Mouse (Mus musculus) heart, embryonic 16.5 days (tissue): ENCODE results near the gene Bap1. TPM values are rescaled to one million over a fixed set of nuclear protein-coding genes. Genes with fewer than 3 reads are reported as not detected.

ENCODE experiments used
- ATAC-seq: fragments of 200-750 bp; cut with Nextera tagmentation; replicated peaks from 2 replicates; pipeline ENCODE4 v1.8.0; 2017; ENCODE audit warnings: moderate number of reproducible peaks; ENCODE audit not compliant: insufficient read depth, low FRiP score; ENCODE audit errors: extremely low read depth
- H3K27ac ChIP-seq: fragments of 300-500 bp; sonication (generic); 2 replicates; pipeline ENCODE4 v1.5.1; 2014; ENCODE audit warnings: mild to moderate bottlenecking, low read length, control low read depth, moderate library complexity
- H3K27me3 ChIP-seq: fragments of 300-500 bp; sonication (generic); 2 replicates; pipeline ENCODE4 v1.6.1; 2014; ENCODE audit warnings: low read length, mixed read lengths; ENCODE audit not compliant: control insufficient read depth, insufficient read depth
- H3K36me3 ChIP-seq: fragments of 300-500 bp; sonication (generic); 2 replicates; pipeline ENCODE4 v1.6.1; 2014; ENCODE audit not compliant: control insufficient read depth, insufficient read depth
- H3K4me1 ChIP-seq: fragments of 300-500 bp; sonication (generic); 2 replicates; pipeline ENCODE4 v1.6.1; 2014; ENCODE audit warnings: low read length, mixed read lengths; ENCODE audit not compliant: control insufficient read depth, insufficient read depth
- H3K4me2 ChIP-seq: fragments of 300-500 bp; sonication (generic); 2 replicates; pipeline ENCODE4 v1.6.1; 2014; ENCODE audit warnings: low read depth, mild to moderate bottlenecking, control low read depth, low read length
- H3K4me3 ChIP-seq: fragments of 300-500 bp; sonication (generic); 2 replicates; pipeline ENCODE4 v1.5.1; 2014; ENCODE audit warnings: mild to moderate bottlenecking, control low read depth, low read length
- H3K9ac ChIP-seq: fragments of 300-500 bp; sonication (generic); 2 replicates; pipeline ENCODE4 v1.6.1; 2014; ENCODE audit warnings: low read length, control low read depth
- H3K9me3 ChIP-seq: fragments of 300-500 bp; sonication (generic); replicated peaks from 2 replicates; pipeline ENCODE4 v1.6.1; 2016; ENCODE audit warnings: low read length; ENCODE audit not compliant: control insufficient read depth
- WGBS: fragments of 180-500 bp; shearing (Covaris S2); extraction: QIAGEN DNeasy Blood & Tissue Kit; methylation state at CpG from one replicate; pipeline ENCODE4 v1.1.7; 2014; 5-methylcytosine and 5-hydroxymethylcytosine counted together
- polyA plus RNA-seq: library from polyadenylated mRNA; unstranded; fragments of >200 nt; fragmentation: Nextera tagmentation; extraction: Ambion mirVana; gene quantifications from 2 replicates; pipeline ENCODE4 v1.2.1, GENCODE M21; 2015

Bap1 gene
- polyA plus RNA-seq, 1 experiment from 2014 or later: 54.5 TPM

GRCm38 (mm10) chr14:31211854-31212253 is 39.4 kb upstream of the Bap1 start:
- WGBS: 56% methylated on average over 6 of the region's 6 CpGs
- peak overlapping the region; percentile 70 for H3K27ac ChIP-seq

GRCm38 (mm10) chr14:31212499-31212898 is 38.8 kb upstream of the Bap1 start:
- Histone ChIP-seq H3K4me1 (peaks cover 45% of the 10 kb centered on the region), H3K4me2 (peak overlapping the region; percentile 92), H3K9ac (peak overlapping the region; percentile 43), H3K9me3 (no peaks in the 10 kb centered on the region), H3K27me3 (no peaks in the 10 kb centered on the region), H3K27ac (peak overlapping the region; percentile 70), H3K4me3 (0 out of 2 replicates have a peak overlapping the region, but pooled peaks have one; percentile 41), H3K36me3 (peaks cover 2% of the 10 kb centered on the region; the same call in 1 of the 2 replicates)
- no peak for ATAC-seq
- WGBS: 36% methylated on average over 3 of the region's 3 CpGs

More at GRCm38 (mm10) chr14:31211854-31212253, 39.4 kb upstream of the Bap1 start:
- Histone ChIP-seq H3K4me2 (peak overlapping the region; percentile 92), H3K27me3 (no peaks in the 10 kb centered on the region), H3K9me3 (no peaks in the 10 kb centered on the region), H3K36me3 (peaks cover 2% of the 10 kb centered on the region; the same call in 1 of the 2 replicates), H3K4me1 (peaks cover 48% of the 10 kb centered on the region), H3K9ac (peak overlapping the region; percentile 43), H3K4me3 (peak overlapping the region; percentile 41)
- ATAC-seq: no peak

GRCm38 (mm10) chr14:31213868-31214267 is 37.4 kb upstream of the Bap1 start:
- Histone ChIP-seq H3K36me3 (peaks cover 2% of the 10 kb centered on the region; the same call in 1 of the 2 replicates), H3K4me2 (no peak overlapping the region), H3K9ac (peak overlapping the region; percentile 46; the same call in 1 of the 2 replicates), H3K4me1 (peaks cover 48% of the 10 kb centered on the region), H3K27me3 (no peaks in the 10 kb centered on the region), H3K9me3 (no peaks in the 10 kb centered on the region), H3K27ac (peak overlapping the region; percentile 70), H3K4me3 (no peak overlapping the region)
- ATAC-seq: no peak
- WGBS: 48% methylated on average over 8 of the region's 8 CpGs

- Histone ChIP-seq H3K27ac (peak overlapping the region; percentile 70; the same call in 1 of the 2 replicates), H3K4me3 (no peak overlapping the region), H3K4me1 (peaks cover 48% of the 10 kb centered on the region), H3K9me3 (no peaks in the 10 kb centered on the region), H3K27me3 (no peaks in the 10 kb centered on the region), H3K36me3 (peaks cover 2% of the 10 kb centered on the region; the same call in 1 of the 2 replicates), H3K9ac (no peak overlapping the region), H3K4me2 (no peak overlapping the region)
- WGBS: 76% methylated on average over 3 of the region's 3 CpGs
- no peak for ATAC-seq
Observed at GRCm38 (mm10) chr14:31214684-31215083, 36.6 kb upstream of the Bap1 start.

- no peak overlapping the region for H3K27ac ChIP-seq
- H3K9ac ChIP-seq: peak overlapping the region; percentile 34
- H3K4me3 ChIP-seq: no peak overlapping the region
- 0 out of 2 replicates have a peak, but pooled peaks have one; percentile 23 for ATAC-seq
- no peak overlapping the region; the same call in 1 of the 2 replicates for H3K4me2 ChIP-seq
- 0 out of 2 replicates have a peak, but pooled peaks cover 2% of the 10 kb centered on the region for H3K36me3 ChIP-seq
- WGBS: 28% methylated on average over 15 of the region's 15 CpGs
- H3K27me3 ChIP-seq: no peaks in the 10 kb centered on the region
- no peaks in the 10 kb centered on the region for H3K9me3 ChIP-seq
- H3K4me1 ChIP-seq: peaks cover 48% of the 10 kb centered on the region
Observed at GRCm38 (mm10) chr14:31215157-31216002, 35.9 kb upstream of the Bap1 start.

- H3K9ac ChIP-seq: peak within 1 kb of the TSS; percentile 49
- peak within 1 kb of the TSS; percentile 36; the same call in 1 of the 2 replicates for H3K27ac ChIP-seq
- H3K4me1 ChIP-seq: peaks cover 43% of the 10 kb centered on the region
- 0 out of 2 replicates have a peak, but pooled peaks cover 2% of the 10 kb centered on the region for H3K36me3 ChIP-seq
- peak within 1 kb of the TSS; percentile 51 for H3K4me2 ChIP-seq
- H3K9me3 ChIP-seq: no peaks in the 10 kb centered on the region
- no peak for ATAC-seq
- no peaks in the 10 kb centered on the region for H3K27me3 ChIP-seq
- peak within 1 kb of the TSS; percentile 16; the same call in 1 of the 2 replicates for H3K4me3 ChIP-seq
- WGBS: 58% methylated on average over 2 of the region's 2 CpGs
Observed at GRCm38 (mm10) chr14:31216846-31217245, 34.4 kb upstream of the Bap1 start, which contains the start of gene Nisch. Nisch (minus strand) TSS chr14:31216946.

GRCm38 (mm10) chr14:31217666-31218065 is 33.6 kb upstream of the Bap1 start, which contains the start of gene Sema3g:
Sema3g (plus strand) TSS chr14:31217860.
- WGBS: 8% methylated on average over 11 of the region's 11 CpGs
- Histone ChIP-seq H3K4me2 (peak within 1 kb of the TSS; percentile 51), H3K9ac (peak within 1 kb of the TSS; percentile 49), H3K4me1 (peaks cover 34% of the 10 kb centered on the region), H3K27me3 (no peaks in the 10 kb centered on the region), H3K36me3 (no peaks in the 10 kb centered on the region), H3K27ac (peak within 1 kb of the TSS; percentile 36; the same call in 1 of the 2 replicates), H3K4me3 (peak within 1 kb of the TSS; percentile 16; the same call in 1 of the 2 replicates), H3K9me3 (no peaks in the 10 kb centered on the region)
- ATAC-seq: peak; percentile 74

GRCm38 (mm10) chr14:31226978-31227377 is 24.3 kb upstream of the Bap1 start:
- Histone ChIP-seq H3K36me3 (no peaks in the 10 kb centered on the region), H3K4me1 (peaks cover 38% of the 10 kb centered on the region), H3K9me3 (no peaks in the 10 kb centered on the region), H3K27ac (peak overlapping the region; percentile 47), H3K4me3 (no peak overlapping the region), H3K27me3 (no peaks in the 10 kb centered on the region), H3K4me2 (no peak overlapping the region), H3K9ac (peak overlapping the region; percentile 1; the same call in 1 of the 2 replicates)
- 29% methylated on average over 4 of the region's 4 CpGs for WGBS
- peak; percentile 72 for ATAC-seq

GRCm38 (mm10) chr14:31228234-31228633 is 23.0 kb upstream of the Bap1 start:
- Histone ChIP-seq H3K9me3 (no peaks in the 10 kb centered on the region), H3K4me2 (no peak overlapping the region), H3K27ac (no peak overlapping the region), H3K9ac (no peak overlapping the region), H3K36me3 (no peaks in the 10 kb centered on the region), H3K4me1 (peaks cover 41% of the 10 kb centered on the region), H3K27me3 (no peaks in the 10 kb centered on the region), H3K4me3 (no peak overlapping the region)
- WGBS: 47% methylated on average over 6 of the region's 6 CpGs
- ATAC-seq: no peak
